Mouse (Mus musculus) thymus, adult 18-20 months (tissue): ENCODE data around the gene Slc35g2.

Experiments
- DNase-seq, 2 experiments: peaks; one replicate each; pipeline ENCODE4 v3.0.0; 2022; ENCODE audit warnings: mixed read lengths in 2 of 2

Slc35g2 gene

GRCm38 (mm10) chr9:100570626-100571233 lies at the start of gene Slc35g2:
TSS of gene Slc35g2 (minus strand) at chr9:100571090.
- DNase-seq: peak in 1 of 2 experiments; percentile 5

GRCm38 (mm10) chr9:100616947-100617346 lies 46.1 kb upstream of the Slc35g2 start:
- DNase-seq: no peak

- DNase-seq: no peak
Measured at GRCm38 (mm10) chr9:100613501-100614071, 42.7 kb upstream of the Slc35g2 start.

GRCm38 (mm10) chr9:100605985-100606554 lies 35.2 kb upstream of the Slc35g2 start:
- DNase-seq: no peak

GRCm38 (mm10) chr9:100605522-100605921 lies 34.6 kb upstream of the Slc35g2 start:
- no peak for DNase-seq

- no peak for DNase-seq
Measured at GRCm38 (mm10) chr9:100603156-100603555, 32.3 kb upstream of the Slc35g2 start.

- no peak for DNase-seq
Measured at GRCm38 (mm10) chr9:100602130-100602529, 31.2 kb upstream of the Slc35g2 start.

- no peak for DNase-seq
Measured at GRCm38 (mm10) chr9:100599761-100600328, 29.0 kb upstream of the Slc35g2 start.

GRCm38 (mm10) chr9:100597546-100597945 lies 26.7 kb upstream of the Slc35g2 start, which contains the start of gene Stag1:
TSS of gene Stag1 (plus strand) at chr9:100597798.
- DNase-seq: no peak

GRCm38 (mm10) chr9:100596317-100596716 lies 25.4 kb upstream of the Slc35g2 start:
- no peak for DNase-seq

GRCm38 (mm10) chr9:100590462-100590861 lies 19.6 kb upstream of the Slc35g2 start:
- DNase-seq: no peak

- no peak for DNase-seq
Measured at GRCm38 (mm10) chr9:100584031-100584430, 13.1 kb upstream of the Slc35g2 start.

GRCm38 (mm10) chr9:100582883-100583575 lies 12.1 kb upstream of the Slc35g2 start:
- no peak for DNase-seq

- no peak for DNase-seq
Measured at GRCm38 (mm10) chr9:100581543-100582492, 10.9 kb upstream of the Slc35g2 start.

GRCm38 (mm10) chr9:100580196-100580740 lies 9.4 kb upstream of the Slc35g2 start:
- no peak for DNase-seq

GRCm38 (mm10) chr9:100573942-100574341 lies 3.1 kb upstream of the Slc35g2 start:
- no peak for DNase-seq

- DNase-seq: no peak
Measured at GRCm38 (mm10) chr9:100573300-100573699, 2.4 kb upstream of the Slc35g2 start.

- DNase-seq: no peak
Measured at GRCm38 (mm10) chr9:100571511-100571910, 621 bp upstream of the Slc35g2 start.

GRCm38 (mm10) chr9:100569798-100570625 lies 878 bp downstream of the Slc35g2 start:
- peak; percentile 7 for DNase-seq

- no peak for DNase-seq
Measured at GRCm38 (mm10) chr9:100560251-100560890, 10.5 kb downstream of the Slc35g2 start.
